Mouse (Mus musculus): ENCODE results near the gene Otx1.

The Otx1 gene

GRCm38 (mm10) chr11:21999396-22000315 lies 3.0 kb downstream of the Otx1 start:
- DNase-seq, result no peak

GRCm38 (mm10) chr11:21998141-21999047 lies 4.3 kb downstream of the Otx1 start:
- DNase-seq, result peak in 1 of 2 experiments; percentile 38

- DNase-seq, result no peak
Observed at GRCm38 (mm10) chr11:21997561-21998140, 5.0 kb downstream of the Otx1 start.

- DNase-seq, result no peak
Observed at GRCm38 (mm10) chr11:21996661-21997560, 5.8 kb downstream of the Otx1 start.

GRCm38 (mm10) chr11:21996325-21996647 lies 6.4 kb downstream of the Otx1 start:
- DNase-seq, result no peak

- no peak for DNase-seq
Observed at GRCm38 (mm10) chr11:21995534-21996324, 7.0 kb downstream of the Otx1 start.

- DNase-seq, result no peak
Observed at GRCm38 (mm10) chr11:21994377-21995370, 8.0 kb downstream of the Otx1 start.

GRCm38 (mm10) chr11:21993597-21994376 lies 8.9 kb downstream of the Otx1 start:
- peak in 1 of 2 experiments; percentile 44 for DNase-seq

GRCm38 (mm10) chr11:21992761-21993596 lies 9.7 kb downstream of the Otx1 start:
- no peak for DNase-seq

- no peak for DNase-seq
Observed at GRCm38 (mm10) chr11:21988398-21988946, 14.2 kb downstream of the Otx1 start.

GRCm38 (mm10) chr11:21985118-21985517 lies 17.6 kb downstream of the Otx1 start:
- no peak for DNase-seq

- no peak for DNase-seq
Observed at GRCm38 (mm10) chr11:21974005-21974531, 28.6 kb downstream of the Otx1 start.

- no peak for DNase-seq
Observed at GRCm38 (mm10) chr11:21973597-21973996, 29.1 kb downstream of the Otx1 start.

GRCm38 (mm10) chr11:21968922-21969321 lies 33.8 kb downstream of the Otx1 start:
- DNase-seq, result no peak

- DNase-seq, result no peak
Observed at GRCm38 (mm10) chr11:21955167-21955566, 47.5 kb downstream of the Otx1 start.

GRCm38 (mm10) chr11:21951657-21952237 lies 51.0 kb downstream of the Otx1 start:
- DNase-seq, result no peak

GRCm38 (mm10) chr11:21950094-21950493 lies 52.6 kb downstream of the Otx1 start:
- no peak for DNase-seq
